In the genomic region with DNA sequence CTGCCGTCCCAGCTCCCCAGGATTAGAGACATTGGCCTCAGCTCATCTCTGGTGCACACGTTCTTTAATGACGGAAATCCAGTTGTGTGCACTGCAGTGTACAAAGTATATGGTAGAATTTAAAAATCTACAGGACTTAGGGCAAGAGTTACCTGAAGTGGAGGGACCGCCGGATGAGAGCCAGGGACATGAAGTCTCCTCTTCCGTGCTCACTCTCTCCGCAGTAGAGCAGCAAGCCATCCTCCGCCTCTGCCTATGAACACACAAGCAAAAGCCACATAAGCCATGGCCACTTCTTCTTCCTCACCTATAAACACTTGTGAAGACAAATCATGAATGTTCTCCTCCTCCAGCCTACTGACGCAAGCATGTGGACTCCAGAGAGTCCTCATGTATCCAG, we compare ENCODE assay signal across 18 mouse cellular contexts.
A peak's percentile ranks its signal among the peaks of the same experiment; 100 is the strongest.
DNase-seq lines count a peak whose midpoint lies in the region; ATAC-seq lines count a peak whose summit lies in the region.
"Had no signal": no experiment of that assay in that cellular context is flagged by ENCODE, and none has a peak within 500 bp of the region (broad histone marks: within the 10 kb centered on the region; RNA-seq: fewer than 3 reads in every experiment).

No protein-coding gene starts in this region.

- H3K36me3 ChIP-seq in heart, embryonic 10.5 days, result peaks cover 12% of the 10 kb centered on the region; the same call in 1 of the 2 replicates
- peaks cover 12% of the 10 kb centered on the region; the same call in 1 of the 2 replicates for H3K36me3 ChIP-seq in heart, embryonic 12.5 days
- H3K36me3 ChIP-seq: G1E had no signal

- peak; percentile 57 for DNase-seq in heart, adult 11 months
- DNase-seq in heart, adult 18-20 months, result no peak
- peak; percentile 6 for DNase-seq in heart, embryonic 10.5 days (ENCODE audit: low spot score)
- DNase-seq: adrenal gland, adult 2 months; adrenal gland, adult 8-10 months; adrenal gland, postnatal 10 days; adrenal gland, postnatal 14 days; adrenal gland, postnatal 25 days; adrenal gland, postnatal 36 days; B cell, adult 2 months; cerebellum, adult 11 months; cerebellum, adult 11-12 months; cerebellum, adult 18-20 months had no signal

- no peak for ATAC-seq in heart, embryonic 12.5 days (ENCODE audit: insufficient number of reproducible peaks, low FRiP score)
- ATAC-seq: activated CD4-positive, CD25-positive, alpha-beta regulatory T cell, adult 4 months; CD4-positive, CD25-positive, alpha-beta regulatory T cell, adult 4 months; Patski had no signal

- no peaks in the 10 kb centered on the region for H3K27me3 ChIP-seq in heart, embryonic 10.5 days (ENCODE audit: insufficient read depth, poor library complexity, severe bottlenecking)
- H3K27me3 ChIP-seq in heart, embryonic 12.5 days (replicated peaks), result no peaks in the 10 kb centered on the region

- no peak overlapping the region for H3K27ac ChIP-seq in heart, embryonic 10.5 days
- no peak overlapping the region for H3K27ac ChIP-seq in heart, embryonic 12.5 days (ENCODE audit: poor library complexity, severe bottlenecking)

- no peak overlapping the region for H3K4me2 ChIP-seq in heart, embryonic 12.5 days

- no peak overlapping the region for H3K4me3 ChIP-seq in heart, embryonic 10.5 days
- no peak overlapping the region for H3K4me3 ChIP-seq in heart, embryonic 12.5 days

- peaks cover 3% of the 10 kb centered on the region; the same call in 1 of the 2 replicates for H3K9me3 ChIP-seq in heart, embryonic 10.5 days
- peaks cover 3% of the 10 kb centered on the region for H3K9me3 ChIP-seq in heart, embryonic 12.5 days (replicated peaks)
- H3K9me3 ChIP-seq: G1E had no signal

- no peak overlapping the region for H3K9ac ChIP-seq in heart, embryonic 12.5 days

- WGBS in heart, embryonic 10.5 days, result 93% methylated on average over 9 of the region's 9 CpGs
- WGBS in heart, embryonic 12.5 days, result 89% methylated on average over 9 of the region's 9 CpGs

- H3K4me1 ChIP-seq in heart, embryonic 10.5 days, result peaks cover 4% of the 10 kb centered on the region; the same call in 1 of the 2 replicates
- H3K4me1 ChIP-seq in heart, embryonic 12.5 days (replicated peaks), result peaks cover 6% of the 10 kb centered on the region; the same call in 1 of the 2 replicates

Comparison
In these comparisons a context has a peak if more than half of its experiments do, and no peak if none do; other contexts are left out.
1. DNase-seq: peak in heart, adult 11 months (single experiment) and heart, embryonic 10.5 days (single experiment); none in heart, adult 18-20 months (0 of 2).